Mouse (Mus musculus): ENCODE data around the gene Pdp2. TPM values are rescaled to one million over a fixed set of nuclear protein-coding genes. Genes with fewer than 3 reads are reported as not detected.

Pdp2 gene
- polyA plus RNA-seq, 1 experiment from 2014 or later, result 21.0 TPM

Other genes with a start within 250 kb of the Pdp2 start
- gene Cmtm4, start 195.6 kb upstream of the Pdp2 start, polyA plus RNA-seq (2014; fragmentation: Nextera tagmentation; extraction: Ambion mirVana), result 2.9 and 3.9 TPM in 2 replicates
- gene Dync1li2, start 148.4 kb upstream of the Pdp2 start, polyA plus RNA-seq (2014; fragmentation: Nextera tagmentation; extraction: Ambion mirVana), result 84.9 and 113 TPM in 2 replicates
- gene Terb1, start 81.5 kb upstream of the Pdp2 start, polyA plus RNA-seq (2014; fragmentation: Nextera tagmentation; extraction: Ambion mirVana), result 0.70 and 0.81 TPM in 2 replicates
- gene Nae1, start 56.8 kb upstream of the Pdp2 start, polyA plus RNA-seq (2014; fragmentation: Nextera tagmentation; extraction: Ambion mirVana), result 102 and 117 TPM in 2 replicates
- 1.6 and 2.2 TPM in 2 replicates for gene Car7, start 56.8 kb upstream of the Pdp2 start, polyA plus RNA-seq (2014; fragmentation: Nextera tagmentation; extraction: Ambion mirVana)
- not detected in 2 replicates for gene Cdh16, start 32.9 kb downstream of the Pdp2 start, polyA plus RNA-seq (2014; fragmentation: Nextera tagmentation; extraction: Ambion mirVana)
- gene Rrad, start 39.9 kb downstream of the Pdp2 start, polyA plus RNA-seq (2014; fragmentation: Nextera tagmentation; extraction: Ambion mirVana), result 1.6 and 3.6 TPM in 2 replicates
- 108 and 120 TPM in 2 replicates for gene Ciao2b, start 50.5 kb downstream of the Pdp2 start, polyA plus RNA-seq (2014; fragmentation: Nextera tagmentation; extraction: Ambion mirVana)
- gene Ces2a, start 142.6 kb downstream of the Pdp2 start, polyA plus RNA-seq (2014; fragmentation: Nextera tagmentation; extraction: Ambion mirVana), result not detected in 2 replicates
- gene Ces2b, start 240.1 kb downstream of the Pdp2 start, polyA plus RNA-seq (2014; fragmentation: Nextera tagmentation; extraction: Ambion mirVana), result 0.07 and 0.18 TPM in 2 replicates